Comparison of ENCODE assay signal across 8 mouse cellular contexts in the genomic region with DNA sequence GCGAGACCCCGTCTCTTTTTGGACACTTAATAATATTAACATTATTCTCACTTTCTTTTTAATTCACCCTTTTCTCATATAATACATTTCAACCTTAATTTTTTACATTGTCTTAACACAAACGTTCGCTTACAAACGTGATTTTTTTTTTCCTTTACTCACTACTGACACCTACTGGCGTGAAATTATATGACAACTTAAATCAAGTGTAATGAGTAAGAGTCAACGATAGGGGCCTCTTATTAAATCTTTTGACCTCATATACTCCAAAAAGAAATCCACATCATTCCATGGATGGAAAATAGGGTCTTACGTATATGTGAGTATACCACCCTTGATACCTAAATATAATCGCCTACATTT. TPM values are rescaled to one million over a fixed set of nuclear protein-coding genes. Genes with fewer than 3 reads are reported as not detected.
DNase-seq lines count a peak whose midpoint lies in the region; ATAC-seq and TF ChIP-seq lines count a peak whose summit lies in the region.

No protein-coding gene starts in this region.

- no peak overlapping the region for H3K27ac ChIP-seq in hindbrain, embryonic 10.5 days
- no peak overlapping the region for H3K27ac ChIP-seq in hindbrain, embryonic 12.5 days
- H3K27ac ChIP-seq in ES-E14 (ENCODE audit: insufficient read depth, low read depth, low read length, poor library complexity, severe bottlenecking) = no peak overlapping the region
- H3K27ac ChIP-seq in embryonic facial prominence, embryonic 13.5 days = no peak overlapping the region
- peak overlapping the region; percentile 59; the same call in 1 of the 2 replicates for H3K27ac ChIP-seq in hindbrain, embryonic 15.5 days (replicated peaks)
- H3K27ac ChIP-seq in lung, embryonic 14.5 days (ENCODE audit: low read depth) = no peak overlapping the region

- in situ Hi-C loops in ES-E14 (cut with MboI; ENCODE audit: low sequenced_read_pairs in 2 of 2, unreplicated experiment in 2 of 2) = no loop called here

- no peak overlapping the region for H3K9ac ChIP-seq in hindbrain, embryonic 12.5 days
- no peak overlapping the region for H3K9ac ChIP-seq in ES-E14 (ENCODE audit: insufficient read depth, low read depth, low read length, poor library complexity, severe bottlenecking)
- no peak overlapping the region for H3K9ac ChIP-seq in embryonic facial prominence, embryonic 13.5 days
- no peak overlapping the region for H3K9ac ChIP-seq in hindbrain, embryonic 15.5 days
- no peak overlapping the region for H3K9ac ChIP-seq in lung, embryonic 14.5 days

- H3K4me2 ChIP-seq in hindbrain, embryonic 12.5 days (replicated peaks) = no peak overlapping the region; the same call in 1 of the 2 replicates
- H3K4me2 ChIP-seq in embryonic facial prominence, embryonic 13.5 days = peak overlapping the region; percentile 36
- peak overlapping the region; percentile 43 for H3K4me2 ChIP-seq in hindbrain, embryonic 15.5 days
- peak overlapping the region; percentile 45 for H3K4me2 ChIP-seq in lung, embryonic 14.5 days

- no peaks in the 10 kb centered on the region for H3K9me3 ChIP-seq in hindbrain, embryonic 10.5 days
- no peaks in the 10 kb centered on the region for H3K9me3 ChIP-seq in hindbrain, embryonic 12.5 days (replicated peaks)
- no peaks in the 10 kb centered on the region for H3K9me3 ChIP-seq in ES-E14 (ENCODE audit: control insufficient read depth, insufficient read depth, low read depth, low read length)
- H3K9me3 ChIP-seq in embryonic facial prominence, embryonic 13.5 days = no peaks in the 10 kb centered on the region
- H3K9me3 ChIP-seq in hindbrain, embryonic 15.5 days = no peaks in the 10 kb centered on the region
- H3K9me3 ChIP-seq in lung, embryonic 14.5 days (ENCODE audit: low read depth, low read length) = no peaks in the 10 kb centered on the region

- TF ChIP-seq CTCF in lung, embryonic 14.5 days (IDR thresholded peaks at IDR 0.05; ENCODE audit: low read depth) = peak; percentile 78

- peak; percentile 29 for DNase-seq in hindbrain, embryonic 10.5 days (ENCODE audit: low spot score)
- peak; percentile 84 for DNase-seq in ES-E14 (ENCODE audit: low read depth, low spot score)
- DNase-seq in lung, embryonic 14.5 days = peak; percentile 91
- DNase-seq in retina, postnatal 7 days (ENCODE audit: low read depth, low spot score) = peak; percentile 73
- DNase-seq in adrenal gland, postnatal 25 days = no peak

- H3K36me3 ChIP-seq in hindbrain, embryonic 10.5 days = peaks cover 28% of the 10 kb centered on the region
- peaks cover 16% of the 10 kb centered on the region for H3K36me3 ChIP-seq in hindbrain, embryonic 12.5 days
- H3K36me3 ChIP-seq in ES-E14 (ENCODE audit: control insufficient read depth, insufficient read depth, low read length, poor library complexity, severe bottlenecking) = peaks cover 14% of the 10 kb centered on the region
- peaks cover 20% of the 10 kb centered on the region for H3K36me3 ChIP-seq in embryonic facial prominence, embryonic 13.5 days
- peaks cover 20% of the 10 kb centered on the region for H3K36me3 ChIP-seq in hindbrain, embryonic 15.5 days
- peaks cover 28% of the 10 kb centered on the region for H3K36me3 ChIP-seq in lung, embryonic 14.5 days (ENCODE audit: insufficient read depth)

- no peak for ATAC-seq in hindbrain, embryonic 12.5 days (ENCODE audit: low FRiP score)
- ATAC-seq in embryonic facial prominence, embryonic 13.5 days (ENCODE audit: insufficient number of reproducible peaks, insufficient read depth, low FRiP score, low TSS enrichment, low read depth) = no peak
- ATAC-seq in hindbrain, embryonic 15.5 days (ENCODE audit: low FRiP score, low read depth) = no peak
- no peak for ATAC-seq in lung, embryonic 14.5 days (ENCODE audit: insufficient read depth)

- H3K4me1 ChIP-seq in hindbrain, embryonic 10.5 days (replicated peaks) = peaks cover 5% of the 10 kb centered on the region
- peaks cover 5% of the 10 kb centered on the region for H3K4me1 ChIP-seq in hindbrain, embryonic 12.5 days
- peaks cover 0 to 5% of the 10 kb centered on the region in 2 experiments; a peak in 3 of 4 replicates for H3K4me1 ChIP-seq in ES-E14 (ENCODE audit: control insufficient read depth in 2 of 2, insufficient read depth in 2 of 2, low read length in 2 of 2, poor library complexity in 1 of 2)
- peaks cover 4% of the 10 kb centered on the region for H3K4me1 ChIP-seq in embryonic facial prominence, embryonic 13.5 days
- peaks cover 11% of the 10 kb centered on the region for H3K4me1 ChIP-seq in hindbrain, embryonic 15.5 days (replicated peaks)
- H3K4me1 ChIP-seq in lung, embryonic 14.5 days (ENCODE audit: insufficient read depth) = no peaks in the 10 kb centered on the region

- H3K27me3 ChIP-seq in hindbrain, embryonic 10.5 days (ENCODE audit: insufficient read depth, poor library complexity, severe bottlenecking) = no peaks in the 10 kb centered on the region
- no peaks in the 10 kb centered on the region for H3K27me3 ChIP-seq in hindbrain, embryonic 12.5 days
- no peaks in the 10 kb centered on the region for H3K27me3 ChIP-seq in embryonic facial prominence, embryonic 13.5 days
- no peaks in the 10 kb centered on the region for H3K27me3 ChIP-seq in hindbrain, embryonic 15.5 days
- H3K27me3 ChIP-seq in lung, embryonic 14.5 days (ENCODE audit: insufficient read depth, low read length) = no peaks in the 10 kb centered on the region

- WGBS in hindbrain, embryonic 10.5 days = 5% methylated on average over 9 of the region's 9 CpGs
- WGBS in hindbrain, embryonic 12.5 days = 6% methylated on average over 9 of the region's 9 CpGs
- 6% methylated on average over 9 of the region's 9 CpGs for WGBS in embryonic facial prominence, embryonic 13.5 days
- 5% methylated on average over 9 of the region's 9 CpGs for WGBS in hindbrain, embryonic 15.5 days
- WGBS in lung, embryonic 14.5 days = 5% methylated on average over 9 of the region's 9 CpGs

- peak overlapping the region; percentile 23; the same call in 1 of the 2 replicates for H3K4me3 ChIP-seq in hindbrain, embryonic 10.5 days
- H3K4me3 ChIP-seq in hindbrain, embryonic 12.5 days = no peak overlapping the region
- peak overlapping the region; percentile 19 to 59; a peak in 2 of 4 replicates for H3K4me3 ChIP-seq in ES-E14 (ENCODE audit: insufficient read depth in 1 of 2, low read depth in 1 of 2, low read length in 2 of 2, poor library complexity in 1 of 2, severe bottlenecking in 1 of 2)
- peak overlapping the region; percentile 65 for H3K4me3 ChIP-seq in embryonic facial prominence, embryonic 13.5 days
- peak overlapping the region; percentile 80 for H3K4me3 ChIP-seq in hindbrain, embryonic 15.5 days
- peak overlapping the region; percentile 74 for H3K4me3 ChIP-seq in lung, embryonic 14.5 days (ENCODE audit: low read depth, low read length)

RNA-seq across cellular contexts. Expression of gene Rps29, which starts 0.6 kb away (rescaled TPM):
- polyA plus RNA-seq in hindbrain, embryonic 10.5 days (2016; fragmentation: Nextera tagmentation; extraction: Ambion mirVana) = 1,324 and 1,340 TPM in 2 replicates
- polyA plus RNA-seq in hindbrain, embryonic 12.5 days (2016; fragmentation: Nextera tagmentation; extraction: Ambion mirVana) = 1,103 and 1,375 TPM in 2 replicates
- total RNA-seq in ES-E14 (2012; rRNA removed) = 5,422 and 5,676 TPM in 2 replicates
- 2,108 and 2,174 TPM in 2 replicates for polyA plus RNA-seq in embryonic facial prominence, embryonic 13.5 days (2015; fragmentation: Nextera tagmentation; extraction: Ambion mirVana)
- polyA plus RNA-seq in hindbrain, embryonic 15.5 days (2015; fragmentation: Nextera tagmentation; extraction: Ambion mirVana) = 1,135 and 1,350 TPM in 2 replicates
- polyA plus RNA-seq in lung, embryonic 14.5 days (2014; fragmentation: Nextera tagmentation; extraction: Ambion mirVana) = 1,824 and 2,015 TPM in 2 replicates
- 1,073 and 1,362 TPM in 2 replicates for total RNA-seq in adrenal gland, postnatal 25 days (2021)

RNA-seq across cellular contexts. Expression of gene Lrr1, which starts 9.1 kb away (rescaled TPM):
- 28.3 and 31.8 TPM in 2 replicates for polyA plus RNA-seq in hindbrain, embryonic 10.5 days (2016; fragmentation: Nextera tagmentation; extraction: Ambion mirVana)
- polyA plus RNA-seq in hindbrain, embryonic 12.5 days (2016; fragmentation: Nextera tagmentation; extraction: Ambion mirVana) = 15.0 and 15.5 TPM in 2 replicates
- 4.7 and 10.4 TPM in 2 replicates for total RNA-seq in ES-E14 (2012; rRNA removed)
- polyA plus RNA-seq in embryonic facial prominence, embryonic 13.5 days (2015; fragmentation: Nextera tagmentation; extraction: Ambion mirVana) = 22.0 and 22.3 TPM in 2 replicates
- polyA plus RNA-seq in hindbrain, embryonic 15.5 days (2015; fragmentation: Nextera tagmentation; extraction: Ambion mirVana) = 5.1 and 6.1 TPM in 2 replicates
- 29.8 and 30.9 TPM in 2 replicates for polyA plus RNA-seq in lung, embryonic 14.5 days (2014; fragmentation: Nextera tagmentation; extraction: Ambion mirVana)
- total RNA-seq in adrenal gland, postnatal 25 days (2021) = 0.85 TPM in 1 of 2 replicates, not detected in the other

RNA-seq across cellular contexts. Expression of gene Rpl36al, which starts 24.3 kb away (rescaled TPM):
- polyA plus RNA-seq in hindbrain, embryonic 10.5 days (2016; fragmentation: Nextera tagmentation; extraction: Ambion mirVana) = 497 and 532 TPM in 2 replicates
- polyA plus RNA-seq in hindbrain, embryonic 12.5 days (2016; fragmentation: Nextera tagmentation; extraction: Ambion mirVana) = 409 and 448 TPM in 2 replicates
- 947 and 1,086 TPM in 2 replicates for total RNA-seq in ES-E14 (2012; rRNA removed)
- 521 and 554 TPM in 2 replicates for polyA plus RNA-seq in embryonic facial prominence, embryonic 13.5 days (2015; fragmentation: Nextera tagmentation; extraction: Ambion mirVana)
- 332 and 367 TPM in 2 replicates for polyA plus RNA-seq in hindbrain, embryonic 15.5 days (2015; fragmentation: Nextera tagmentation; extraction: Ambion mirVana)
- polyA plus RNA-seq in lung, embryonic 14.5 days (2014; fragmentation: Nextera tagmentation; extraction: Ambion mirVana) = 591 and 633 TPM in 2 replicates
- total RNA-seq in adrenal gland, postnatal 25 days (2021) = 574 and 660 TPM in 2 replicates

RNA-seq across cellular contexts. Expression of gene Mgat2, which starts 24.4 kb away (rescaled TPM):
- polyA plus RNA-seq in hindbrain, embryonic 10.5 days (2016; fragmentation: Nextera tagmentation; extraction: Ambion mirVana) = 33.9 and 35.6 TPM in 2 replicates
- polyA plus RNA-seq in hindbrain, embryonic 12.5 days (2016; fragmentation: Nextera tagmentation; extraction: Ambion mirVana) = 53.2 and 60.2 TPM in 2 replicates
- total RNA-seq in ES-E14 (2012; rRNA removed) = 53.8 and 56.8 TPM in 2 replicates
- polyA plus RNA-seq in embryonic facial prominence, embryonic 13.5 days (2015; fragmentation: Nextera tagmentation; extraction: Ambion mirVana) = 43.8 and 44.1 TPM in 2 replicates
- 40.4 and 43.5 TPM in 2 replicates for polyA plus RNA-seq in hindbrain, embryonic 15.5 days (2015; fragmentation: Nextera tagmentation; extraction: Ambion mirVana)
- 61.4 and 62.0 TPM in 2 replicates for polyA plus RNA-seq in lung, embryonic 14.5 days (2014; fragmentation: Nextera tagmentation; extraction: Ambion mirVana)
- total RNA-seq in adrenal gland, postnatal 25 days (2021) = 48.4 and 54.3 TPM in 2 replicates

RNA-seq across cellular contexts. Expression of gene Gm49383, which starts 37.3 kb away (rescaled TPM):
- 44.2 and 59.3 TPM in 2 replicates for polyA plus RNA-seq in hindbrain, embryonic 10.5 days (2016; fragmentation: Nextera tagmentation; extraction: Ambion mirVana)
- 21.4 and 24.7 TPM in 2 replicates for polyA plus RNA-seq in hindbrain, embryonic 12.5 days (2016; fragmentation: Nextera tagmentation; extraction: Ambion mirVana)
- 10.1 and 11.7 TPM in 2 replicates for total RNA-seq in ES-E14 (2012; rRNA removed)
- polyA plus RNA-seq in embryonic facial prominence, embryonic 13.5 days (2015; fragmentation: Nextera tagmentation; extraction: Ambion mirVana) = 33.8 and 40.4 TPM in 2 replicates
- polyA plus RNA-seq in hindbrain, embryonic 15.5 days (2015; fragmentation: Nextera tagmentation; extraction: Ambion mirVana) = 14.1 and 15.6 TPM in 2 replicates
- 31.4 and 31.6 TPM in 2 replicates for polyA plus RNA-seq in lung, embryonic 14.5 days (2014; fragmentation: Nextera tagmentation; extraction: Ambion mirVana)
- 6.6 and 6.8 TPM in 2 replicates for total RNA-seq in adrenal gland, postnatal 25 days (2021)
